Mouse (Mus musculus): ENCODE measurements around the gene Cpox. TPM values are rescaled to one million over a fixed set of nuclear protein-coding genes. Genes with fewer than 3 reads are reported as not detected.

The Cpox gene
- total RNA-seq, 2 experiments from 2014 or later: 45.4 to 53.0 TPM

DNA sequence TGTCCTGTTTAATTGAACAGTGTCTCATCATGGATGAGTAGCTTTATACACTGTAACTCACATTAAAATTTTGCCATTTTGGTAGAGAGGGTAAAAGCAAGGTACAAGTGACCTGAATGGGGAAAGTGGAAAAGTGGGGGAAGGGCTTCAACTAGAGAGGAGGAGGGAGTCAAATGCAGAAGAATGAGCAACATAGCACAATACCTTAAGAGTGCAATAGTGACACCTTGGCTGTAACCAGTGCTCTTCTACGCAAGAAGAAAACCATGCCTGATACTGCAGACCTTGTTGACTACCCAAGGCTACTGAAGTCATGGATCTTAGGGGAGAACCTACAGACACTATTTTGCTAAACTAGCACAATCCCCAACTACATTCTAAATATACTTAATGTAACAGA lies 27.2 kb downstream of the Cpox start:
- no peak for DNase-seq (ENCODE audit: low spot score in 2 of 2)

DNA sequence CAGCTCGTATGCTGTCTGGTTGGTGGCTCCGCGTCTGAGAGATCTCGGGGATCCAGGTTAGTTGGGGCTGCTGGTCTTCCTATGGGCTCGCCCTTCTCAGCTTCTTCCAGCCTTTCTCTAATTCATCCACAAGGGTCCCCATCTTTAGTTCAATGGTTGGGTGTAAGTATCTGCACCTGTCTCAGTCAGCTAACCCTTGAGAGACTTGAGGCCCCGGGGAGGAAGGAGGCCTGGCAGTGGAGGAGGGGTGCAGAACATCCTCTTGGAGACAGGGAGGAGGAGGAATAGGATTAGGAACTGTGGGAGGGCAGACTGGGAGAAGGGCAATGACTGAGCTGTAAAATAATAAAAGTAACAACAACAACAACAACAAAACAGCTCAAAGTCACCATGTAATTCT lies 30.1 kb downstream of the Cpox start:
- DNase-seq (ENCODE audit: low spot score in 2 of 2): no peak

DNA sequence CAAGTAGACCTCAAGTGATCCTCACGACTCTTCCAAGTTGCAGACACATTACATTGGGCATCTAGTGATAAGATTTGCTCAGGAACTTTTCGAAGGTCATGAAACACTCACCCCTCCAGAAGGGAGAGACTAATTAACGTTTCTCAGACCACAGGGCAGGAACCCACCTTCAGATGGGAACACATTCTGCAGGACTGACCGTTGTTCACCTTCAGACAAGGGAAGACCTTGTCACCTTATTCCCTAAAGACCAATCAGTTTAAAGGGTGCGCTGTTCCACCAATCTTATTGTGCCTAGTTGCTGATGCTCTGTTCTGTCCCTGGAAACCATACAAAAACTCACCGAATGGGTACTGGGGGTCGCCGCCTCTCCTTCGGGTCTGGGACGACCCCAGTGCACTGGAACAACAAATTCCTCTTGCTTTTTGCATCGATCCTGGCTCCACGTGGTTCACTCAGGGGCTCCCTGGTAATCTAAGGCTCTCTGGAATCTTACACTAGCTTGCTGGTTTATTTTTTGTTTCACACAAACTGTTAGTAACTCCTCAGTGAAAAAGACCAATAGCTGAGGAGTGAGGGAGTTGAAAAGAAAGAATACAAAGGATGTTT lies 30.8 kb downstream of the Cpox start:
- no peak for DNase-seq (ENCODE audit: low spot score in 2 of 2)

DNA sequence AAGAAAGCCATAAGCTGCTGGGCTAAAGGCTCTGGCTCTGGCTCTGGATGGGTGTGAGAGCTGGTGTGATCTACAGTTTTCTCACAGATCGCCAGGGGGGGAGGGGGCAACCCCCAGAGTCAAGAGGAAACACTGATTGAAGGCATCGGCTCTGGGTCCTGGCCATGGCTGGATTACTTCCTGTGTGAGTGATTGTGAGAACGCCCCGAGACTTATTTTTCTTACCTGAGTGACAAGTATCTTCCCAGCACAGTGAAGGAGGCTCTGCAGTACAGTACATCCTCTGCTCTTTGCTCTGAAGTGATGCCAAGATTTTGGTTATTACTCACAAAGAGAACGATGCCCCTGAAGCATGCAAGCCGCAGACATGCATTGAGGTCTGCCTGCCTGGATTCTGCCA lies 31.7 kb downstream of the Cpox start:
- no peak for DNase-seq (ENCODE audit: low spot score in 2 of 2)

DNA sequence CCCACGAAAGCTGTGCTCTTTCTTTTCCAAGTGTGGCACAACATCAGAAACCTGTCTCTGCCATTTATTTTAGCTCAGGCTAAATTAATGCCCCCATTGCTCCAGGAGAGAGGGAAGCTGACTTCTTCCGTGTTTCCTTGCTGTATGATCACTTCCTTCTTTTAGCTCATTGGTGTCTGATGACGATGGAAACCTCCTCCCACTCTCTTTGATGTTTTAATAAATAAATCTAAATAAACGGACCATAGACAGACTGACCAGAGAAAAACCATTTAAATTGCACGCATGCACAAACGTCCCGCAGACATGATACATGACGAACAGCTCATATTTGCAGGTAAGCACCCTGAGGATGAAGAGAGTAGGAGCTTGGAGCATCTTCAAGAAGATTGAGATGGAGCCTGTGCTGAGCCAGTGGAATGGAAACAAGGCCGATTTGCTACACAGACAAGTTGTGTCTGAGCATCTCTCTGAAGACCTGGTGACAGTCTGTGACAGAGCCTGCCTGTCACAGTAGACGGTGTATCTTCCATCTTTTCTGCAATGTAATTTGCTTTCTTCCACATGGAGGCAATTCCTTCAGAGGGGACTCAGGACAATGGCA lies 32.3 kb downstream of the Cpox start:
- DNase-seq (ENCODE audit: low spot score in 2 of 2): no peak

DNA sequence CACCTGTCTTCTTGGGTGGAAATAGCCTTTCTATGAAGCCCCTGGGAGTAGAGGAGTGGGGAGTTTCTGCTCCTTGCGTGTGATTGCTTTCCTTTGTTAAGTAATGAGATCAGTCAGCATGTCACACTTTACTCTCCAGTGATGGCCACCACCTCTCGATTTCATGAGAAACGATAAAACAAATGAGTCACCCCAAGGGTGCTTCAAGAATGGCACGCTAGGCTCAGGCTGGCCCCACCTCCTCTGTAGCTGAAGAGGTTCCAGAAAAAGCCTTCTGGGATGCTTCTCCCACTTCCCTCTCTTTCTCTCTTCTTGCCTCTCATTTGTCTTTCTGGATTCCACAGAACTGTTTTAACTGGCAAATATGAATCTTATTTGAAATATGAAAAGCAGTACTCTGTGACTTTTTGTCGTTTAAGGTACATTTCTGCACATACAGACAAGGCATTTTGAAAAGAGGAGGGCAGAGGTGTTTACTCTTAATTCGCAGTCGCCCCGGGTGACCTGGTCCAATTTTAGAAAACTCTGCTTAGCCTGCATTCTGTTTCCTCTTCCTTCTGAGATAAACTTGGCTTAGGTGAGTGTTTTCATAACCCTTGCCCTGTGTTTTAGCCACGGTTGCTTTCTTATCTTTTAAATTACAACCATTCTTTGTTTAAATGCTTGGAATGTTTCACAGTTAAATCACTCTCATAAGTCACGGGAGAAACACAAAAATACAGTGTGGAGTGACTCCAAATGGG lies 33.5 kb downstream of the Cpox start:
- DNase-seq (ENCODE audit: low spot score in 2 of 2): no peak

DNA sequence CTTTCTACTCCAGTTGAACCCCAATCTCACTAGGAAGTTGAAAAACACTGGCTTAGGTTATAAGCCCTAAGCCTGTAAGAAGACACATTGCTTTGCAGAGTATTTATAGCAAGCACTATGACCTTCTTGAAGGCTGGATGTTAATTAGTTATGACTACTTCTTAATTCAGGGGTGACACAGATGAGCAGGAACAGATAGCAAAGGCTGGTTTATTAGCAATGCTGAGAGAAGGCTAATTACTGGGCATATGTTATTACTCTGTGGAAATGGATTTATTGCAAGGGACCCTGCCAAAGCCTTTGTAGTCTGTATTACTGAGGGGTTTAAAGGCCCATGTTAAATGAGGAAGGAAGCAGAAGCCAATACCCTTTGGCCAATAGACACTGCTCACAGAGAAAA lies 34.9 kb downstream of the Cpox start:
- no peak for DNase-seq (ENCODE audit: low spot score in 2 of 2)

DNA sequence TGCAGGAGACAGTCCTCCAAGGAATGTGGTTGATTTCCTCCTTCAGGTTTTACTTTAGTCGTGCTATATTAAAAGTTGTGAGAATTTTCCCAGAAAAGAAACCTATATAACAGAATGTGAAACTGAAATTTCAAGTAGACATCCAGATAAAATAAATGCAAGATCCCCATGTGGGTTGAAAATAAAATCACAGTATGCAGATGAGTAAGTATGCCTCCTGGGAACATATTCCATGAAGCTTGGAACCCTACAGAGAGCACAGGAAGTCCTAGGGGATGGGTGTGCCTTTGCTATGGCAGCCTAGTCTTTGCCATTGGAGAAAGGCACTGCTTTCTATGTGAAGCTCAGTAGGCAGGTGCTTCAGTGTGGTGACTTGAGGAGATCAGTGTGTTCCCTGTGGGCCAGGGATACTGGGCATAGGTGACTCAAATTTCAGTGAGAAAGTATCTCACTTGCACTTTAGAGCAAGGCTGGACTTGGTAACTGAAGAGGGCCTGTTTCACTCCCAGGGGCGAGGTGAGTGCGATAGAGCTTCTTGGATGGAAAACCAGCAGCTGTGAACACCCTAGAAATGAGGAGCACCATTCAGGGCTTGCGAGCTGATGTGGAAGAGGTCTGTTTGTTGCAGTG lies 37.3 kb downstream of the Cpox start:
- no peak for DNase-seq (ENCODE audit: low spot score in 2 of 2)

DNA sequence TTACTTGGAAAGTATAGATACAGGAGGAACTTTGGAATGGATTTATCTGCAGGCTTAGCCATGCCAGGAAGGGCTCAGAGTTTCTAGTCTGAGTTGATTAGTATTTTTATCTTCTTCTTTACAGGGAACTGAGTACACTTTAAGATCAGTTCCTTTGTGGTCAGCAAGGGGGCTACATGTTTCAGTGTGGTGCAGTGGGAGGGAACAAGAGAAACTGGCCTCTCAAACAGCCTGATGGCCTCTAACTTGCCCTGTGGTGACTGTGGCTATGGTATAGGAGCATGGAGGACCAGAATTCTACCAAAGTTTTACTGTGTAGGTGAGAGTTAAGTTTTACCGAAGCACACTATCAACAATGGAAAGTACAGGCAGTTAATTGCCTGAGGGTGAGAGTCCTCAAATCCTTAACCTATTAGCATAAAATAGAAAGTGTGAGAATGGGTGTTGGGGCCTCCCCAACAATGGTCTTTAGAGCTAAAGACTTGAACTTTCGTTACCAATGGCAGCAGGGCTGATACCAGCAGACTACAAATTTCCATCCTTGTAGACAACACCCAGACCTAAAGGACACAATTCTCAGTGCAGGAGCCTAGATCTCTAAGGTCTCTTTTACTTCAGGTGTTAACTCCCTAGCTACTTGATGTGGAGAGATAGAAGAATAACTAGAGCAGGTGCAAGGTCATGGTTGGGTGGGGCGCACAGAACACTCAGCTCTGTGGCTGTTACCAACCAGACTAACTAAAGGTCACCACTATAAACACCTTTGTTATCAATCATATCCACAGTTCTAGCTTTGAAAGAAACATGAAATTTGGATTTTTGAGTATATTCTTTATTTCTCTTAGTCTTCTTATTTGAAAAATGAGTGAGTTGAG lies 38.7 kb downstream of the Cpox start:
- no peak for DNase-seq (ENCODE audit: low spot score in 2 of 2)

DNA sequence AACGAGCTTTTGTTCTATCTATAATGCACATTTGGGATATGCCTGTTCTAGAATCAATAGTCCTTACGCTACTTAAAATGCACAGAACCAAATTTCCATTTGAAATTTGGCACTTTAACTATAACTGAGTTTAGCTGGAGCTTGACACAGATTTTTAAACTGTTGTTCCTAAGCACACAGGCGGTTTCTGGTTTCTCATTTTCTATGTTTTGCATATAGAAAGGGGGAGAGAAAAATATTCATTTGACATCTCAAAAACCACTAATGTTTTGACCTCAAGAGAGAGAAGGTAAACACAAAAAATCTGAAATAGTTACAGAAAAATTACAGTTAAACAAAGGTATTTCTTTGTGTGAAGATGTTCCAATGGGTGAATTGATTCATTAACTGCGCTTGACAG lies 39.4 kb downstream of the Cpox start:
- no peak for DNase-seq (ENCODE audit: low spot score in 2 of 2)

DNA sequence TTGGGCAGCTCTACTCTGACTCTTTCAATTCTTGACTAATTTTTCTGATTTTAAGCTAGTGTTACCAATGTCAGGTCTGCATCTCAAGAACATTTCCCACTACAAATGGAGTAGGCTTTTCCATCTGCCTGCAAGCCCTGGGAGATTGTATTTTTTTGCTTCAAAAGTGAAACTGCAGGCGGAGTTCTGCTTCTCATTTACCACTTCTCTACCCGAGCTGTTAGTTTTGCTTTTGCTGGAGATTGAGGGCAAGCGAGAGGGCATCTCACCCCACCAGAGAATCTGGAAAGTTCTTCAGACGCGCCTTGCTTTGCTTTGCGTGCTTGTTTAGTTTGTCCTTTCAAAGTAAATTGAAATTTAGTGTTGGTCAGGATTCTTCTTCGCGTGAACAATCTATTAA lies 42.1 kb downstream of the Cpox start:
- no peak for DNase-seq (ENCODE audit: low spot score in 2 of 2)

DNA sequence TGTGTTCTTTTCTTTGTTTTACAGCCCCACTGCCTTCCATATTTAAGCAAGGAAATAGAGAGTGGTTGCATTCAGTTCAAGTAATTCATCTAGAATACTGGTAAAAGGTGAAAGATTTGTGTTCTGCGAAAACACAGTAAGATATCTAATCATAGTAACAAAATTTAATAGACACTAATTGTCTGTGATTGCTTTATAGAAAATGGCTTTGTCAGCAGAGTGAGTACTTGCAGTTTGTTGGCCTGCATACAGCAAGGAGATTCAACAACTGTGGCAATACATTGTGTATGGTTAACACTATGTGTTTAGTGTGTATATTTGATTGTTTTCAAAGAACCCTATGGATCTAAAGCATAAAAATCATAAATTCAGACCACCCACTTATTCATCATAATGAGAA lies 43.0 kb downstream of the Cpox start:
- DNase-seq (ENCODE audit: low spot score in 2 of 2): no peak

DNA sequence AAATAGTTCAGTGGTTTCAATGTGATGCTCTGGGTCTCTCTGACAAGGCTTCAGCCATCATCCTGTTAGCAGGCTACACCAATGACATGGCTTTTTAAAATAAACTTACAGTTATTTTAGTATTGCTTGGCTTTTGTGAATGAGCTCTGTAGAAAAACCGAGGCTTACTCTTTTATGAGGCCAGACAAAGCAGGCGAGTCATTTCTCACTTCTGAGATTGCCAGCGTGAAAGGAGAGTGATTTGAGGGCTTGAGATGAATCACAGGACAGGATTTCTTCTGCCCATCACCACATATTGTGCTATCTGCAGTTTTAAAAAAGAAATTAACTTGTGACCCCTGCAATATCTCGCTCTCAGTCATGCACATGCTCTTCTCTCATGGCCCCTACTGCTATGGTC lies 44.9 kb downstream of the Cpox start:
- DNase-seq (ENCODE audit: low spot score in 2 of 2): no peak

DNA sequence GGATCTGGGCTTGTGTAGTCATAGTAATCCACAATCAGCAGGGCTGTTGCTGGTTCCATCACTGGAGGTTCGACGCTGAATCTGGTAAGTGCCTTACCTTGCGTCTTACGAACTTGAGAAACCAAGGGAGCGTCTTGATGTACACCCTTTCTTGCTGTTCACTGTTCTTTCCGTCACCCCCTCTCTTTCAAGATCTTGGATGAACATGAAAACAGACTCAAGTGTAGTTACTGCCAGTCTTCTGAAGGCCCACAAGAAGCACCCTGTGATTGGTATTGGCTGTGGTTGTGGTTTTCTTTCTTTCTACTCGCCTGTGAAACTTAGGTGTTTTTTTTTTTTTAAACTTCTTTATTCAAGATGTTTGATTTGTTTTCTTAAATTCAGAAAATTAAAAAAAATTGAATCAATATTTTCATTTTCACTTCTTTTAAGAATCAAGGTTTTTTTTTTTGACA lies 48.6 kb downstream of the Cpox start, which contains the start of gene Gpr15:
TSS of gene Gpr15 (minus strand) at position 405 of the 455 bp plus-strand sequence.
- DNase-seq (ENCODE audit: low spot score in 2 of 2): no peak

DNA sequence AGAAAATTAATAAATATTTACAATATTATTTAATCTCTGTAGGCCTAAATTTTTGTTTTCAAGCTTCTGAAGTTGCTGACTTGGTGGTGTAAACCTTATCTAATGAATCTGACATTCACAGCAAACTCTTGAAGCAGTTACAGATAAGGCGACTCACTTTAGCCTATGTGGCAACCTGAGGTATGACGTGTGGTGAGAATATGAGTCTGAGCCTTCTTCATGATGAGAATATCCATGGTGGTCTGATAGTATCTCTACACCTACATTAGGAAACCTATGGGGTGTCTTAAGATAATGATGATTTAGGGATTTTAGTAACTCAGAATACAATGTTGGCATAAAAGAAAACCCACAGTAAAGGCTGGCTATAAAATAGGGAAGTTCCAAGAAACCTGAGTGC lies 52.2 kb downstream of the Cpox start:
- no peak for DNase-seq (ENCODE audit: low spot score in 2 of 2)

DNA sequence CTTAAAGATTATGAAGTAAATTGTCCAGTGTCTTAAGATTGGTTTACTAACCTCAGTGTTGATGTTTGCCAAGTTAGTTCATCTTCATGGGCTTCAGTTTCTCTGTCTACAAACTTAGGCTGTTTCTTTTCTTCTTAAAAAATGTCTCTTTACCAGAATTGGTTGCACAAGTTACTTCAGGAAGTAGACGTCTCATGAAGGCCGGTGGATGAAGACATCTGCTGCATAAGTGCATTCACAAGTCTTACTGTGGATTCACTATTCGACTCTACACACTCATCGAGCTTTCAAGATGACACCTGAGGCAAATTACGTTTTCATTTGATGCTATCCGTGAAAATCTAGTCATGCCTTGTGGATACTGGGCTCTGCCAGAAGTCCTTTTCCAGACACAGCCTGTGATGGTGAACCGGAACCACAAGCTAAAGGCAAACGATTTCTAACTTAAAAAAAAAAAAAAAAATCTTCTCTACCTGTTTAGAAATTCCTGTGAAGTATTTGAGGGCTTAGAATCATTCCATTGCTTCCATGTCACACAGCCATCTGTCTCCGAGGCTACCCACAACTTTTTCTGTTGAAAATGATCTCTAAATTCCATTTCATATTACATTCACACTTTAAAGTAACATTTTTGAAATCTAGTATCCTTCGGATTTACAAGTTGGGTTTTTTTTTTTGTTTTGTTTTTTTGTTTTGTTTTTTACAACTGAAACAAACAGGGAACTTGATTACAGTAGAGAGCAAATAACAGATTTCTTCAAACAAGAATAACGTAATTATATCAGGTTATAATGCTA lies 56.8 kb downstream of the Cpox start:
- DNase-seq (ENCODE audit: low spot score in 2 of 2): no peak

DNA sequence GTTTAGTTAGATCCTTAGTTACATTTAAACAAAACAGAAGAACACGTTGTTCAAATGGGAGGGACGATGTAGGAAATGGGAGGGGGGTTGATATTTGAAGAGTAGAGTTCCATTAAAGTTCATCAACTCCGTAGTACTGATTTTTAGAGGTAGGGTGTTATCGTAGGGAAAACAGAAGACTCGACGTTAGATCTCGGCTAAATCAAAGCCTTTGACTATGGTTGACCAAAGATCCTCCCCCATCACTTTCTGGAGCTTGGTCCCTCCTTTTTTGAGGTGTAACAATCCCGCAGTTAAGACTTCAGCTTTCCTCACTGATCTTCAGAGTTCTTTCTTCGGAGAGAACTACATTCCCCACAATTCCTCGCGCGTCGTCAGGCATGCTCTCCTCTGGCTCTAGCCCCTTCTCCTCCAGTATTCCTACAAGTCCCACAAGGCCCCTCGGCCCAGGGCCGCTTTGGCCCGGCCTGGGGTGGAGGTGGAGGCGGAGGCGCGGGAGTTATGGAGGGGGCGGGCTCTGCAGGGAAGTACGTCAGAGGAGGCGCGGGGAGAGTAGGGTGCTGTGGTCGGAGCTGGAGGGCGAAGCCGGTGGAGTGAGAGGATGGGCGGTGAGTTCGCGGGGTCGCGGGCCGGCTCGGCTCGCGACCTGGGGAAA lies 57.5 kb downstream of the Cpox start, which contains the start of gene Cldnd1:
TSS of gene Cldnd1 (plus strand) at position 434 of the 655 bp plus-strand sequence.
- peak; percentile 87 to 97 for DNase-seq (ENCODE audit: low spot score in 2 of 2)

DNA sequence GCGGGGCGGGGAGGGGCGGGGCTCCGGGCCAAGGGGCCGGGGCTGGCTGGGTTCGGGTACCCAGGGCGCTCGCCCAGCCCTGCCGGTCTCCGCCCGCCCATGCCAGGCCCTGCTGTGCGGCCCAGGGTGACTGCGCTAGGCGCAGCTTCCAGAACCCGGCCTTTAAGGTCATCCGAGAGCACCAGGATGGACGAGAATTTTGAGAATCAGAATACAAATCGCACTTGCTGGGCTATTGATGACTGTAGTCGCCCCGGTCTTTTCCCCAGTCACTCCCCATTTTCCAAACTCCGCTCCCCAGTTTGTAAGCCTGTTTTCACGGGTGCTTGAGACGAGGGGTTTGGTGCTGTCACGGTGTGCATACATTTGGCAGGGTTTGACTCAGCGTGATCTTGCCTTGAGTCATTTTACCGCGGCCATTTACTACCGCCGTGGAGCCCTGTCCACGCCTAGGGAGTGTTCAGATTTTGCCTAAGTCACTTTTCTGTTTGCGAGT lies 58.1 kb downstream of the Cpox start:
- no peak for DNase-seq (ENCODE audit: low spot score in 2 of 2)

DNA sequence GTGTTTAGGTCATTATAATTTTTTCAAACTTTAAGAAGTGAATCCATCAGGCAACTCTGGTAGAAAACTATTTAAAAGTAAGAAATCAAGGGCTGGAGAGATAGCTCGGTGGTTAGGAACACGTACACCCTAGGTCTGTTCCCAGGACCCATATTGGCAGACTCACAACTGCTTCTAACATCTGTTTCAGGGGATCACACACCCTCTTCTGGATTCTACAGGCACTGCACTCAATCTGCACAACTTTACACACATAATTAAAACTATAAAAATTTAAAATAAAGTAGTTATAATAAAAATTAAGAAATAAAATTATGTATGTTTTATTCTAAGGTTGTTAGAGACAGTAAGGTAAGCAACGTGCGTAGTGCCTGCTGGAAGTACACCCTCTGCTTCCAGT lies 68.1 kb downstream of the Cpox start:
- DNase-seq (ENCODE audit: low spot score in 2 of 2): no peak

Data from layer of hippocampus, postnatal 14 days (tissue).